Mouse (Mus musculus) activated CD4-positive, CD25-positive, alpha-beta regulatory T cell (primary cell): ENCODE measurements around the gene Phlda2. TPM values are rescaled to one million over a fixed set of nuclear protein-coding genes. Genes with fewer than 3 reads are reported as not detected.

Experiments used
- polyA plus RNA-seq, 2 experiments: library from polyadenylated mRNA; unstranded; fragments of 100-300 nt; shearing (Covaris generic); gene quantifications; one replicate each; pipeline ENCODE4 v1.2.1; 2017

The Phlda2 gene
- polyA plus RNA-seq = not detected

DNA sequence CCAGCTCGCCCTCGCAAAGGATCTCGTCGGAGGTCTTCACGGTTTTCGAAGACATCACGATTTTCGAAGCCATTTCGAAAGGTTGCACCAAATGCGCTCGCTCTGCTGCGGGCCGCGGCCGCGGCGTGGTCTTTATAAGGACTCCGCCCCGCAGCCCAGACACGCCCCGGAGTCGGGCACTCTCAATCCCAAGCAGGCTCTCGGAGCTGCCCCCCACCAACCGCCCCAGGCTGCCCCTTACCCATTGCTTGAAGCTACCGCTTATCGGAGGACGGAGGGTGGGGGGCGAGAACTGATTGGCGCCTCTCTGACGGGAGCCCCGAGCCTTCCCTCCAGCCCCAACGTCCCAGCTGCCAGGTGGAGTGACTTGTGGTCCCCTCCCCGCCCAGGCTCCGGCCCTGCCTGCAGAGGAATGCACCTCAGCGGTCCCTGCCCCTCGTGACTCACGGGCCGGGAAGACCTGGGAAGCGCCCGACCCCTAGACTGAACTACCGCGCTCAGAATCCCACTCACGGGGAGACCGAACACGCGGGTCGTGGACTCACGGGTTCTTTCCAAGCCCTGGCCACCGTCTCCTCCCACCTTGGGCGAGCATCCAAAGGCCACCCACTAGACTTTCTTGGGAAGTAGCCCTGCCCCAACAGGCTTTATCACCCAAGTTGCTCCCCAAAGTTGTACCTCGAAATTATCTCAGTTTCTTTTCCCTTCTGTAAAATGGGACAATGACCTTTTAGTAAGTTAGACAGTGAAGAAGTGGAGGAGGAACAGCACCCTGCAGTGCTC is at the start of gene Phlda2:
Phlda2 (minus strand) TSS at position 733 of the 783 bp plus-strand sequence.

DNA sequence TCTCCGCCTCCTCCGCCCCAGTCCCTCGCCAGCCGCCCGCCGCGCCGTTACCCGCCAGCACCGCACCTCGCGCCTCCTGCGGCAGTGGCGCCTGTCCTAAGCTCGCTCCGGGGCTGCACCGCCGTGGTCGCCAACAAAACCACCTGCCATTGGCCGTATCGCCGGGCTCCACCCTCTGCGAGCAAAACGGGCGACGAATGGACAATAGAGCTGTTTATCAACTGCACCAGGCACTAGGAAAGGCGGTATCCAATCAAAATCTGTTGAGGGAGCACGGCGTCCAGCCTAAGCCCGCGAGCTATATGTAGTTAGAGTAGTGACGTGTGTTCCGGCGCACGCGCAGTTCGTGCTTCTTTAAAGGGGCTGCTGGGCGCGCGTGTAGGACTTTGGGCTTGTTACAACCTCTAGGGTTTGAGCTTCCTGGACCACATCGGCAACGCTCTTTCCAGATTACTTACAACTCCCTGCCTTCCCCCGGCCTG is 46.1 kb upstream of the Phlda2 start, which contains the start of gene Nap1l4:
Nap1l4 (minus strand) TSS at position 131 of the 482 bp plus-strand sequence.

DNA sequence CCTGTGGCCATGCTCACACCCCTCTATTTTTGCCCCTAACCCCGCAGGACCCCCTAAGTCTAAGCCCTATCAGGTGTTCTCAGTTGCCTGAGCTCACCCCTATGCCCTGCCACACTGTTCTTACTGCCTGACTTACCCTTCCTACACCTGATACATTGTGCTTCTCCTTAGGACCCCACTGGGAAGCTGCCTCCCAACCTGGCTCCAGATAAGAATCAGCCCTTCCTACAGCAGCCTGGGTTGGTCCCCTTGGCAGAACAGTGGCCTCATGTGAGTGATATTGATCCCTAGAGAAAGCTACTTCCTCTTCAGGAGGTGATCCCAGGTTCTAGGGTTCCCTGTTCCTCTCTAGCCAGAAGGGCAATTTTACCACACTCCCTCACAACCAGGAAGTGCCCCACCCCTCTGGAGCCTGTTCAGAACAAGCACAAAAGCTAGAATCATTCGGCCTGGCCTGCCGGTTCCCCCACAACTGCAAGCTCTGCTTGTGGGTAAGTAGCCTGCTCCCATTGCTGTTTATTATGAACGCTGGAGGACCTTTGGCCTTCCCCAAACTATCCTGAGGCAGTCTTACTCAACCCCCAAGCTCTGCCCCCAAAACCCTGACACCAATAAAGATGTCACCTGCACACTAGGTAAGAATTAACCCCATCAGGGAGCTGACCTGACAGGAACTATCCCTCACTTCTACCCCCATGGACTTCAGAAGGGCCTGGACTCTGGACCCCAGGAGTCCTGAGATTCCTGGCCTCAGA is 29.4 kb downstream of the Phlda2 start, which contains the start of gene Slc22a18:
Slc22a18 (plus strand) TSS at position 390 of the 755 bp plus-strand sequence.

DNA sequence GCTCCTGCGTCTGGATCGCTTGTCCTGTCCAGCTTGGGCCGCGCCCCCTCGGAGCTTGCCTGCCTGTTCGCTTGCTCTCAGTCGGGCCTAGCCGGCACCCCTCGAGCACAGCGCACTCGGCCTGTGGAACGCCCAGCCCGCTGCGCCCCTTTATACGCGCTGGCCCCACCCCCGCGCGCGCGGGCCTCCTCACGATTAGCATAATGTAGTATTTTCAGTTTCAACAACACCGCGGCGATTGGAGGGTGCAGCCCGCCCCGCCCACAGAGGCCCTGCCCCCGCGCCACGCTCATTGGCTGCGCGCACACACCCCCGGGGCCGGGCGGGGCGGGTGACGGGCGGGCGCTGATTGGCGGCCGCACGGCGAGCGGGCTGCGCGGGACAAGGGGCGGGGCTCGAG is 42.1 kb downstream of the Phlda2 start, which contains the start of gene Cdkn1c:
Cdkn1c (minus strand) TSS at position 177 of the 400 bp plus-strand sequence.

Other genes with a start within 250 kb of the Phlda2 start
- 1 to 10 TPM; 4.1 to 5.0 TPM for gene Cdkn1c, start 42.1 kb downstream of the Phlda2 start, polyA plus RNA-seq
- gene Slc22a18, start 29.4 kb downstream of the Phlda2 start, polyA plus RNA-seq = under 1 TPM; 0.48 to 0.49 TPM
- gene Nap1l4, start 46.0 kb upstream of the Phlda2 start, polyA plus RNA-seq = 100 to 1,000 TPM; 265 to 278 TPM
- 10 to 100 TPM; 37.1 to 39.0 TPM for gene Cars, start 96.9 kb upstream of the Phlda2 start, polyA plus RNA-seq
- 10 to 100 TPM; 19.5 to 21.8 TPM for gene Tnfrsf26, start 125.6 kb upstream of the Phlda2 start, polyA plus RNA-seq
- gene Tnfrsf22, start 146.5 kb upstream of the Phlda2 start, polyA plus RNA-seq = 10 to 100 TPM; 11.6 to 16.9 TPM
- gene Tnfrsf23, start 182.7 kb upstream of the Phlda2 start, polyA plus RNA-seq = 1 to 10 TPM; 3.3 to 3.7 TPM